Mouse (Mus musculus) myocyte (in vitro differentiated cells): ENCODE measurements around the gene Polm. TPM values are rescaled to one million over a fixed set of nuclear protein-coding genes. Genes with fewer than 3 reads are reported as not detected.

ENCODE experiments used
- H3K27me3 ChIP-seq: one replicate; pipeline ENCODE4 v1.6.1; 2011; ENCODE audit not compliant: control insufficient read depth, insufficient read depth, insufficient read length
- H3K36me3 ChIP-seq: one replicate; pipeline ENCODE4 v1.6.1; 2011; ENCODE audit not compliant: control insufficient read depth, insufficient read depth
- H3K4me2 ChIP-seq: one replicate; pipeline ENCODE4 v1.6.1; 2011; ENCODE audit warnings: low read depth, control low read depth
- H3K4me3 ChIP-seq: one replicate; pipeline ENCODE4 v1.5.1; 2011; ENCODE audit warnings: mild to moderate bottlenecking, control low read depth, moderate library complexity
- H3K79me2 ChIP-seq: one replicate; pipeline ENCODE4 v1.6.1; 2011; ENCODE audit not compliant: control insufficient read depth, insufficient read depth
- H3ac ChIP-seq: one replicate; pipeline ENCODE4 v1.6.1; 2011; ENCODE audit not compliant: control insufficient read depth, insufficient read length
- CEBPB ChIP-seq: IDR thresholded peaks from 2 replicates; pipeline ENCODE4 v1.6.1; 2011; ENCODE audit warnings: mild to moderate bottlenecking, moderate library complexity; ENCODE audit not compliant: poor library complexity, insufficient read depth, severe bottlenecking
- E2F4 ChIP-seq: IDR thresholded peaks from one replicate; pipeline ENCODE4 v1.6.1; 2011; ENCODE audit warnings: mild to moderate bottlenecking, control low read depth, moderate library complexity; ENCODE audit not compliant: insufficient read depth
- MAX ChIP-seq: IDR thresholded peaks from one replicate; pipeline ENCODE4 v1.6.1; 2011; ENCODE audit warnings: low read depth, mild to moderate bottlenecking, control low read depth
- MYOD1 ChIP-seq, 3 experiments: IDR thresholded peaks; one replicate each; pipeline ENCODE4 v1.6.1; 2011; ENCODE audit warnings: control low read depth in 2 of 3, low read depth in 2 of 3, mild to moderate bottlenecking in 2 of 3, moderate library complexity in 1 of 3; ENCODE audit not compliant: insufficient read length in 2 of 3, control insufficient read depth in 1 of 3
- MYOG ChIP-seq, 3 experiments: IDR thresholded peaks; one replicate each; pipeline ENCODE4 v1.6.1; 2011; ENCODE audit warnings: control low read depth in 2 of 3, low read depth in 2 of 3, mild to moderate bottlenecking in 2 of 3; ENCODE audit not compliant: insufficient read length in 2 of 3, control insufficient read depth in 1 of 3, insufficient read depth in 1 of 3
- POLR2A ChIP-seq: IDR thresholded peaks from one replicate; pipeline ENCODE4 v1.6.1; 2011; ENCODE audit warnings: low read depth, mild to moderate bottlenecking, control low read depth, moderate library complexity; ENCODE audit not compliant: insufficient read length
- POLR2AphosphoS2 ChIP-seq: IDR thresholded peaks from one replicate; pipeline ENCODE4 v1.6.1; 2011; ENCODE audit warnings: low read depth, control low read depth; ENCODE audit not compliant: insufficient read length
- REST ChIP-seq: IDR thresholded peaks from one replicate; pipeline ENCODE4 v1.6.1; 2011; ENCODE audit warnings: mild to moderate bottlenecking, control low read depth, moderate library complexity; ENCODE audit not compliant: insufficient read depth, insufficient read length
- SRF ChIP-seq: IDR thresholded peaks from one replicate; pipeline ENCODE4 v1.6.1; 2011; ENCODE audit warnings: low read depth; ENCODE audit not compliant: control insufficient read depth, insufficient read length
- TCF12 ChIP-seq: IDR thresholded peaks from one replicate; pipeline ENCODE4 v1.6.1; 2011; ENCODE audit warnings: mild to moderate bottlenecking, control low read depth; ENCODE audit not compliant: poor library complexity, insufficient read depth, severe bottlenecking
- TCF3 ChIP-seq: IDR thresholded peaks from one replicate; pipeline ENCODE4 v1.6.1; 2011; ENCODE audit warnings: low read depth, control low read depth; ENCODE audit not compliant: insufficient read length
- USF1 ChIP-seq: IDR thresholded peaks from one replicate; pipeline ENCODE4 v1.6.1; 2011; ENCODE audit warnings: low read depth, mild to moderate bottlenecking, control low read depth, moderate library complexity
- polyA plus RNA-seq: library from polyadenylated mRNA; unstranded; fragments of >200 nt; fragmentation: generic; extraction: Trizol; gene quantifications from one replicate; pipeline ENCODE4 v1.2.1, GENCODE M21; 2012; ENCODE audit warnings: missing spikeins

Polm gene
- polyA plus RNA-seq, 1 experiment: 4.3 TPM

- TF ChIP-seq CEBPB (peak; percentile 95), MYOD1 (IDR thresholded peaks at IDR 0.05; ENCODE audit: control insufficient read depth in 1 of 3, insufficient read length in 2 of 3, low read depth in 2 of 3) (no peak)
These were observed 24.7 kb upstream of the Polm start for GRCm38 (mm10) chr11:5862394-5863105.

GRCm38 (mm10) chr11:5861678-5862393, 24.0 kb upstream of the Polm start, which contains the start of gene Aebp1:
Gene Aebp1, plus strand, starts transcription at chr11:5861947.
- peaks cover 6% of the 10 kb centered on the region for H3K36me3 ChIP-seq
- TF ChIP-seq CEBPB (no peak), POLR2A (peak; percentile 67), POLR2AphosphoS2 (peak; percentile 62), MYOG (IDR thresholded peaks at IDR 0.05; ENCODE audit: control insufficient read depth in 1 of 3, insufficient read depth in 1 of 3, insufficient read length in 2 of 3, low read depth in 2 of 3) (peak in 1 of 3 experiments; percentile 14)
- H3K27me3 ChIP-seq: no peaks in the 10 kb centered on the region
- H3ac ChIP-seq: peak within 1 kb of the TSS; percentile 16
- peak within 1 kb of the TSS; percentile 97 for H3K4me2 ChIP-seq
- peaks cover 10% of the 10 kb centered on the region for H3K79me2 ChIP-seq
- peak within 1 kb of the TSS; percentile 52 for H3K4me3 ChIP-seq

More at GRCm38 (mm10) chr11:5862394-5863105, 24.7 kb upstream of the Polm start:
- Histone ChIP-seq H3K79me2 (peaks cover 10% of the 10 kb centered on the region), H3K4me2 (peak overlapping the region; percentile 97), H3ac (peak overlapping the region; percentile 16), H3K27me3 (no peaks in the 10 kb centered on the region), H3K36me3 (peaks cover 6% of the 10 kb centered on the region), H3K4me3 (peak overlapping the region; percentile 52)

- TF ChIP-seq TCF12 (no peak), SRF (no peak), MAX (no peak), E2F4 (no peak), POLR2AphosphoS2 (no peak), POLR2A (no peak), MYOG (IDR thresholded peaks at IDR 0.05; ENCODE audit: control insufficient read depth in 1 of 3, insufficient read depth in 1 of 3, insufficient read length in 2 of 3, low read depth in 2 of 3) (no peak), CEBPB (no peak), USF1 (no peak), REST (no peak), TCF3 (no peak), MYOD1 (IDR thresholded peaks at IDR 0.05; ENCODE audit: control insufficient read depth in 1 of 3, insufficient read length in 2 of 3, low read depth in 2 of 3) (no peak)
- H3K27me3 ChIP-seq: no peaks in the 10 kb centered on the region
- no peak overlapping the region for H3ac ChIP-seq
- peaks cover 6% of the 10 kb centered on the region for H3K36me3 ChIP-seq
- peak overlapping the region; percentile 52 for H3K4me3 ChIP-seq
- H3K79me2 ChIP-seq: peaks cover 10% of the 10 kb centered on the region
- peak overlapping the region; percentile 97 for H3K4me2 ChIP-seq
These were observed 22.8 kb upstream of the Polm start for GRCm38 (mm10) chr11:5860639-5861038.

GRCm38 (mm10) chr11:5859883-5860550, 22.2 kb upstream of the Polm start:
- Histone ChIP-seq H3ac (no peak overlapping the region), H3K36me3 (peaks cover 6% of the 10 kb centered on the region), H3K4me2 (peak overlapping the region; percentile 97), H3K4me3 (no peak overlapping the region), H3K27me3 (no peaks in the 10 kb centered on the region), H3K79me2 (peaks cover 10% of the 10 kb centered on the region)
- no peak for TF ChIP-seq REST
- TF ChIP-seq SRF: no peak
- no peak for TF ChIP-seq TCF3
- no peak for TF ChIP-seq USF1
- TF ChIP-seq MYOD1 (IDR thresholded peaks at IDR 0.05; ENCODE audit: control insufficient read depth in 1 of 3, insufficient read length in 2 of 3, low read depth in 2 of 3): no peak
- TF ChIP-seq POLR2A: no peak
- no peak for TF ChIP-seq POLR2AphosphoS2
- no peak for TF ChIP-seq CEBPB
- no peak for TF ChIP-seq MYOG (IDR thresholded peaks at IDR 0.05; ENCODE audit: control insufficient read depth in 1 of 3, insufficient read depth in 1 of 3, insufficient read length in 2 of 3, low read depth in 2 of 3)
- no peak for TF ChIP-seq E2F4
- TF ChIP-seq TCF12: no peak
- no peak for TF ChIP-seq MAX
